Mouse (Mus musculus) layer of hippocampus, adult 6 months (tissue): ENCODE measurements around the gene Atp6v1a. TPM values are rescaled to one million over a fixed set of nuclear protein-coding genes. Genes with fewer than 3 reads are reported as not detected.

Experiments
- long read RNA-seq, 2 experiments: library from polyadenylated mRNA; unstranded; transcript quantifications; one replicate each; pipeline ENCODE4 v2.0.0; 2019 to 2020
- polyA plus RNA-seq: library from polyadenylated mRNA; unstranded; fragments of <200 nt; fragmentation: Nextera tagmentation; gene quantifications from 2 replicates; pipeline ENCODE4 v1.2.3, GENCODE M21; 2021

Atp6v1a gene
- polyA plus RNA-seq = 346 and 357 TPM in 2 replicates
- long read RNA-seq, experiment 1, full-length matches to known transcripts = 925 of 1,257 reads
- long read RNA-seq, experiment 1, partial matches to known transcripts = 284 of 1,257 reads
- long read RNA-seq, experiment 1, other reads (novel, unspliced or antisense) = 48 of 1,257 reads
- long read RNA-seq, experiment 2, full-length matches to known transcripts = 2,642 of 2,933 reads
- long read RNA-seq, experiment 2, partial matches to known transcripts = 125 of 2,933 reads
- long read RNA-seq, experiment 2, other reads (novel, unspliced or antisense) = 166 of 2,933 reads

GRCm38 (mm10) chr16:44139536-44140185 is at the start of gene Atp6v1a, which contains the start of gene Naa50:
Atp6v1a (minus strand) TSS chr16:44139705.
Naa50 (plus strand) TSS chr16:44139830.

GRCm38 (mm10) chr16:44173155-44173941 is 33.8 kb upstream of the Atp6v1a start, which contains the start of gene Usf3:
Usf3 (plus strand) TSS chr16:44173246.

GRCm38 (mm10) chr16:44063025-44063894 is 76.2 kb downstream of the Atp6v1a start, which contains the start of gene Gramd1c:
Gramd1c (minus strand) TSS chr16:44063345.

Other genes starting within 250 kb of the Atp6v1a start
- 4.0 and 5.8 TPM in 2 replicates for gene Ccdc191, start 249.9 kb downstream of the Atp6v1a start, polyA plus RNA-seq
- 4.5 and 5.8 TPM in 2 replicates for gene Qtrt2, start 212.9 kb downstream of the Atp6v1a start, polyA plus RNA-seq
- 6.5 TPM in 2 replicates for gene Zdhhc23, start 159.9 kb downstream of the Atp6v1a start, polyA plus RNA-seq
- gene Gramd1c, start 76.4 kb downstream of the Atp6v1a start, polyA plus RNA-seq = 0.43 and 1.3 TPM in 2 replicates
- gene Naa50, start 125 bp upstream of the Atp6v1a start, polyA plus RNA-seq = 25.1 and 26.7 TPM in 2 replicates
- 2.2 and 3.1 TPM in 2 replicates for gene Usf3, start 33.5 kb upstream of the Atp6v1a start, polyA plus RNA-seq
- 20.0 and 21.3 TPM in 2 replicates for gene Sidt1, start 193.5 kb upstream of the Atp6v1a start, polyA plus RNA-seq
- 4.5 and 4.7 TPM in 2 replicates for gene Spice1, start 207.4 kb upstream of the Atp6v1a start, polyA plus RNA-seq